Mouse (Mus musculus) heart, postnatal 0 days (tissue): ENCODE results near the gene Bcor.

Experiments used
- CTCF ChIP-seq: IDR thresholded peaks from 2 replicates; pipeline ENCODE4 v1.5.1; 2016; ENCODE audit warnings: antibody characterized with exemption, control low read depth, low read depth
- EP300 ChIP-seq: IDR thresholded peaks from 2 replicates; pipeline ENCODE4 v1.6.1; 2016; ENCODE audit warnings: antibody characterized with exemption, low read depth

DNA sequence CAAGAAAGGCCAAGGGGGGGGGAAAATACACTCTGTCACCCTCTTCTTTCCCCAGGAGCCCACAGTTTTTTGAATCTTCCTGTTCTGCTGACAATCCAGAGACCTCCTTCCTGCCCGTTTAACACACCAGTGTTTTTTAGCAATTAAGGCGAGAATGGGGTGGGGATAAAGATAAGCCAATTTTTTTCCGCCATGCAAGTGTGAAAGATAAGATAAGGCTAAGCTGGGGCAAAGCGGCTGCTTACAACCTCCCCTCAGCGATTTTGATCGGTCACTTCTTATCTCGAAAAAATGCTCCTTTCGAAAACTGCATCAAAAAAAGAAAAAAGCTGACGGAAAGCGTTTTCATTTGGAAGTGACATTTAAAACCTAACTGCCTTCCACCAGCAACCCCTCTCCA is 74.2 kb downstream of the Bcor start:
- TF ChIP-seq EP300 (no peak), CTCF (no peak)
